Mouse (Mus musculus) megakaryocyte, adult 5-6 weeks (primary cell): ENCODE results near the gene Map3k6. TPM values are rescaled to one million over a fixed set of nuclear protein-coding genes. Genes with fewer than 3 reads are reported as not detected.
A peak's percentile ranks its signal among the peaks of the same experiment; 100 is the strongest.

ENCODE experiments used
- ATAC-seq: 2 replicates; pipeline ENCODE4 v1.8.0; 2016; ENCODE audit warnings: mild to moderate bottlenecking, inconsistent platforms; ENCODE audit not compliant: poor library complexity, severe bottlenecking
- total RNA-seq, 2 experiments: library from RNA; stranded (forward) in 1 of 2; stranded (reverse) in 1 of 2; fragments of 153-499, 151-499 nt in 1 of 2; fragments of 221-1000, 200-1000 nt in 1 of 2; gene quantifications; 2 replicates each; pipeline versions ENCODE4 v1.2.3 to v1.2.4; 2015 to 2017

Gene Map3k6
- total RNA-seq, 2 experiments from 2014 or later: 9.1 to 11.7 TPM

GRCm38 (mm10) chr4:133281513-133281912, 40.9 kb downstream of the Map3k6 start:
- ATAC-seq: no peak

- ATAC-seq: no peak
These were observed 41.4 kb downstream of the Map3k6 start for GRCm38 (mm10) chr4:133281951-133282481.

GRCm38 (mm10) chr4:133282656-133283055, 42.0 kb downstream of the Map3k6 start:
- ATAC-seq: no peak

- no peak for ATAC-seq
These were observed 44.7 kb downstream of the Map3k6 start for GRCm38 (mm10) chr4:133285299-133285698.

GRCm38 (mm10) chr4:133285950-133286349, 45.3 kb downstream of the Map3k6 start:
- peak; percentile 33; the same call in 1 of the 2 replicates for ATAC-seq

- no peak for ATAC-seq
These were observed 46.0 kb downstream of the Map3k6 start for GRCm38 (mm10) chr4:133286476-133287077.

GRCm38 (mm10) chr4:133291255-133291654, 50.6 kb downstream of the Map3k6 start:
- ATAC-seq: no peak

- no peak for ATAC-seq
These were observed 51.8 kb downstream of the Map3k6 start for GRCm38 (mm10) chr4:133292405-133292804.

- no peak for ATAC-seq
These were observed 52.6 kb downstream of the Map3k6 start for GRCm38 (mm10) chr4:133292901-133293843.

- no peak for ATAC-seq
These were observed 53.5 kb downstream of the Map3k6 start for GRCm38 (mm10) chr4:133294084-133294483.

- ATAC-seq: no peak
These were observed 56.7 kb downstream of the Map3k6 start for GRCm38 (mm10) chr4:133297360-133297759.

GRCm38 (mm10) chr4:133297801-133298238, 57.2 kb downstream of the Map3k6 start:
- ATAC-seq: peak; percentile 91

GRCm38 (mm10) chr4:133298516-133299365, 58.1 kb downstream of the Map3k6 start:
- no peak for ATAC-seq

- ATAC-seq: no peak
These were observed 59.1 kb downstream of the Map3k6 start for GRCm38 (mm10) chr4:133299701-133300100.

GRCm38 (mm10) chr4:133300421-133300820, 59.8 kb downstream of the Map3k6 start:
- no peak for ATAC-seq

GRCm38 (mm10) chr4:133301802-133302201, 61.2 kb downstream of the Map3k6 start:
- ATAC-seq: peak; percentile 65; the same call in 1 of the 2 replicates

Other genes with a start within 250 kb of the Map3k6 start
- gene Ahdc1, start 229.6 kb upstream of the Map3k6 start, total RNA-seq (2015): 3.0 and 4.4 TPM in 2 replicates
- gene Ahdc1, start 229.6 kb upstream of the Map3k6 start, total RNA-seq (2017): 0.77 and 3.6 TPM in 2 replicates
- gene Wasf2, start 110.3 kb upstream of the Map3k6 start, total RNA-seq (2015): 226 and 236 TPM in 2 replicates
- gene Wasf2, start 110.3 kb upstream of the Map3k6 start, total RNA-seq (2017): 56.9 and 75.4 TPM in 2 replicates
- not detected in 2 replicates for gene Cd164l2, start 28.7 kb upstream of the Map3k6 start, total RNA-seq (2015)
- not detected in 2 replicates for gene Cd164l2, start 28.7 kb upstream of the Map3k6 start, total RNA-seq (2017)
- 0.21 TPM in 1 of 2 replicates, not detected in the other for gene Gpr3, start 28.3 kb upstream of the Map3k6 start, total RNA-seq (2015)
- gene Gpr3, start 28.3 kb upstream of the Map3k6 start, total RNA-seq (2017): not detected in 2 replicates
- 1.9 and 2.5 TPM in 2 replicates for gene Sytl1, start 22.3 kb downstream of the Map3k6 start, total RNA-seq (2015)
- 2.1 and 3.7 TPM in 2 replicates for gene Sytl1, start 22.3 kb downstream of the Map3k6 start, total RNA-seq (2017)
- gene Tmem222, start 37.0 kb downstream of the Map3k6 start, total RNA-seq (2015): 34.2 and 38.5 TPM in 2 replicates
- 13.3 and 15.0 TPM in 2 replicates for gene Tmem222, start 37.0 kb downstream of the Map3k6 start, total RNA-seq (2017)
- gene Wdtc1, start 112.7 kb downstream of the Map3k6 start, total RNA-seq (2015): 16.5 and 18.5 TPM in 2 replicates
- 11.6 and 14.1 TPM in 2 replicates for gene Wdtc1, start 112.7 kb downstream of the Map3k6 start, total RNA-seq (2017)
- gene Slc9a1, start 128.9 kb downstream of the Map3k6 start, total RNA-seq (2015): 20.3 and 23.1 TPM in 2 replicates
- 11.0 and 11.6 TPM in 2 replicates for gene Slc9a1, start 128.9 kb downstream of the Map3k6 start, total RNA-seq (2017)
- not detected in 2 replicates for gene Tent5b, start 239.3 kb downstream of the Map3k6 start, total RNA-seq (2015)
- gene Tent5b, start 239.3 kb downstream of the Map3k6 start, total RNA-seq (2017): not detected in 2 replicates